Mouse (Mus musculus): ENCODE results near the gene Gli2.

DNA sequence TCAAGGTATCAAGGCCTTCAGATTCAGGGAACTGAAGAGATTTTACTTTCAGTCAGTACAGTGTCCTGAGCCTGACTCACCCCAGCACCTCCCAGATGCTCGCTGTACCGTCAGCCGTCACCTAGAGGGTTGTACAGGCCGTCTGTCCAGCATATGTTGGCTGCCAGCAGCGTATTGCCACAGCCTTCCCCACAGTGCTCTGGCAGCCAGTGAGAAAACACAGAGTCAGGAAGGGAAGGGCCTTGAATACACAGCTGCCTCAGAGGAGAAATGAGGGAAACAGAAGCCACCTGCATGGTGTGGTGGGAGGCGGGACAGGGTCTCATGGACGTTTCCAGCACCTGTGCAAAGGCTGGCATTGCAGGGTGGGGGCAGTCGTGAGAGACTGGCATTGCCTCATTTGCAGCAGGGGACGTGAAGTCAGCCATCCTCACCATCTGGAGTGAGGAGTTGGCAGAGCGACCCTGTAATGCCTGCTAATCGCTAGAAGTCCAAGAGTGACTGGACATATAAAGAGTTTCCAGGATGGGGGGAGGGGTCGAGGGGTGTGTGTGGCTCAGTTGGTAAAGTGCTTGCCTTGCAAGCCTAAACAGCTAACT lies 136.8 kb downstream of the Gli2 start:
- TF ChIP-seq CTCF (IDR thresholded peaks at IDR 0.05; ENCODE audit: low read depth, low read length), result no peak
- no peak for TF ChIP-seq TAL1 (conservative IDR thresholded peaks at IDR 0.05; ENCODE audit: low read depth, low read length)
- no peak for TF ChIP-seq GATA1 (IDR thresholded peaks at IDR 0.05; ENCODE audit: borderline replicate concordance, low read length)
- TF ChIP-seq POLR2AphosphoS5 (IDR thresholded peaks at IDR 0.05; ENCODE audit: insufficient replicate concordance, low read depth, low read length), result no peak
